8 mouse cellular contexts compared by ENCODE assay signal in genomic region chr3:40800373-40800823, GRCm38 (mm10). TPM values are rescaled to one million over a fixed set of nuclear protein-coding genes. Genes with fewer than 3 reads are reported as not detected.
DNase-seq lines count a peak whose midpoint lies in the region; ATAC-seq and TF ChIP-seq lines count a peak whose summit lies in the region.

No protein-coding gene starts in this region.

- no peaks in the 10 kb centered on the region for H3K36me3 ChIP-seq in heart, adult 2 months (ENCODE audit: control insufficient read depth, insufficient read depth, low read length)
- H3K36me3 ChIP-seq in forebrain, embryonic 11.5 days (ENCODE audit: control insufficient read depth, insufficient read depth, low read length), result no peaks in the 10 kb centered on the region
- peaks cover 5% of the 10 kb centered on the region for H3K36me3 ChIP-seq in intestine, embryonic 15.5 days
- H3K36me3 ChIP-seq in liver, embryonic 14.5 days (replicated peaks; ENCODE audit: control insufficient read depth, insufficient read depth, low read depth), result peaks cover 22% of the 10 kb centered on the region
- no peaks in the 10 kb centered on the region for H3K36me3 ChIP-seq in neural tube, embryonic 14.5 days (ENCODE audit: control insufficient read depth, insufficient read depth, low read length)

- H3K9me3 ChIP-seq in forebrain, embryonic 11.5 days (ENCODE audit: control insufficient read depth, low read length), result no peaks in the 10 kb centered on the region
- H3K9me3 ChIP-seq in intestine, embryonic 15.5 days, result no peaks in the 10 kb centered on the region
- H3K9me3 ChIP-seq in liver, embryonic 14.5 days (ENCODE audit: control insufficient read depth, low read length), result no peaks in the 10 kb centered on the region
- no peaks in the 10 kb centered on the region for H3K9me3 ChIP-seq in neural tube, embryonic 14.5 days (ENCODE audit: control insufficient read depth, low read length)

- intact Hi-C loops in heart, adult 2 months (cut with DNase I), result no loop called here

- H3K79me2 ChIP-seq in heart, adult 2 months (replicated peaks; ENCODE audit: control insufficient read depth, insufficient read depth, low read length), result no peaks in the 10 kb centered on the region

- peak overlapping the region; percentile 90 for H3K4me3 ChIP-seq in heart, adult 2 months
- H3K4me3 ChIP-seq in forebrain, embryonic 11.5 days (ENCODE audit: low read depth, low read length), result peak overlapping the region; percentile 91
- peak overlapping the region; percentile 93 for H3K4me3 ChIP-seq in intestine, embryonic 15.5 days (replicated peaks)
- peak overlapping the region; percentile 86 to 91 for H3K4me3 ChIP-seq in liver, embryonic 14.5 days (ENCODE audit: insufficient read depth in 1 of 2, low read depth in 2 of 2, low read length in 2 of 2)
- H3K4me3 ChIP-seq in neural tube, embryonic 14.5 days (ENCODE audit: low read depth, low read length), result peak overlapping the region; percentile 86

- ATAC-seq in activated CD4-positive, CD25-positive, alpha-beta regulatory T cell, adult 4 months, result peak; percentile 30
- ATAC-seq in forebrain, embryonic 11.5 days (replicated peaks; ENCODE audit: low FRiP score), result peak; percentile 74
- ATAC-seq in intestine, embryonic 15.5 days, result peak; percentile 87
- ATAC-seq in liver, embryonic 14.5 days (ENCODE audit: insufficient read depth), result peak; percentile 82
- ATAC-seq in neural tube, embryonic 14.5 days (ENCODE audit: low read depth), result peak; percentile 84

- no peaks in the 10 kb centered on the region for H3K4me1 ChIP-seq in heart, adult 2 months (ENCODE audit: control insufficient read depth, insufficient read depth, low read length)
- H3K4me1 ChIP-seq in forebrain, embryonic 11.5 days (replicated peaks; ENCODE audit: control insufficient read depth, insufficient read depth, low read length), result peaks cover 8% of the 10 kb centered on the region
- H3K4me1 ChIP-seq in intestine, embryonic 15.5 days (replicated peaks), result no peaks in the 10 kb centered on the region; the same call in 1 of the 2 replicates
- H3K4me1 ChIP-seq in liver, embryonic 14.5 days (replicated peaks; ENCODE audit: control insufficient read depth in 2 of 2, insufficient read depth in 2 of 2, low read length in 1 of 2), result peaks cover 7 to 15% of the 10 kb centered on the region in 2 experiments
- H3K4me1 ChIP-seq in neural tube, embryonic 14.5 days (ENCODE audit: control insufficient read depth, insufficient read depth, low read length), result no peaks in the 10 kb centered on the region; the same call in 1 of the 2 replicates

- no peak overlapping the region for H3K27ac ChIP-seq in heart, adult 2 months
- peak overlapping the region; percentile 62; the same call in 1 of the 2 replicates for H3K27ac ChIP-seq in forebrain, embryonic 11.5 days (ENCODE audit: low read depth, low read length)
- peak overlapping the region; percentile 85 for H3K27ac ChIP-seq in intestine, embryonic 15.5 days
- H3K27ac ChIP-seq in liver, embryonic 14.5 days, result peak overlapping the region; percentile 58
- H3K27ac ChIP-seq in neural tube, embryonic 14.5 days (ENCODE audit: low read depth, low read length), result no peak overlapping the region

- no peak for DNase-seq in heart, adult 2 months
- no peak for DNase-seq in heart, adult 18-20 months
- DNase-seq in forebrain, embryonic 11.5 days (ENCODE audit: low spot score), result peak; percentile 78
- DNase-seq in liver, embryonic 14.5 days (ENCODE audit: low read depth in 3 of 3, low spot score in 3 of 3), result peak; percentile 45 to 55 (median 45)
- DNase-seq in thymus, postnatal 0 days (ENCODE audit: low spot score), result peak; percentile 49

- TF ChIP-seq EP300 in heart, adult 2 months (IDR thresholded peaks at IDR 0.05; ENCODE audit: insufficient read depth, low read depth, low read length), result no peak
- no peak for TF ChIP-seq EP300 in liver, embryonic 14.5 days (IDR thresholded peaks at IDR 0.05; ENCODE audit: low read depth)

- H3K9ac ChIP-seq in heart, adult 2 months (ENCODE audit: low read depth, low read length), result peak overlapping the region; percentile 69
- peak overlapping the region; percentile 90 for H3K9ac ChIP-seq in forebrain, embryonic 11.5 days (ENCODE audit: low read length)
- peak overlapping the region; percentile 86 for H3K9ac ChIP-seq in intestine, embryonic 15.5 days
- H3K9ac ChIP-seq in liver, embryonic 14.5 days (replicated peaks), result peak overlapping the region; percentile 86
- H3K9ac ChIP-seq in neural tube, embryonic 14.5 days (replicated peaks; ENCODE audit: low read depth, low read length), result peak overlapping the region; percentile 58

- WGBS in heart, adult 2 months, result under 1% methylated on average over 33 of the region's 37 CpGs
- WGBS in forebrain, embryonic 11.5 days, result 1% methylated on average over 37 of the region's 37 CpGs
- 0% methylated on average over 28 of the region's 37 CpGs for WGBS in intestine, embryonic 15.5 days
- under 1% methylated on average over 30 of the region's 37 CpGs for WGBS in liver, embryonic 14.5 days (ENCODE audit: insufficient replicate concordance)
- 0% methylated on average over 35 of the region's 37 CpGs for WGBS in neural tube, embryonic 14.5 days

- H3K27me3 ChIP-seq in heart, adult 2 months (ENCODE audit: control insufficient read depth, insufficient read depth, low read length), result no peaks in the 10 kb centered on the region
- H3K27me3 ChIP-seq in forebrain, embryonic 11.5 days (ENCODE audit: control insufficient read depth, insufficient read depth, low read length), result no peaks in the 10 kb centered on the region
- H3K27me3 ChIP-seq in intestine, embryonic 15.5 days (replicated peaks), result no peaks in the 10 kb centered on the region
- H3K27me3 ChIP-seq in liver, embryonic 14.5 days (ENCODE audit: control insufficient read depth, insufficient read depth, low read length), result no peaks in the 10 kb centered on the region
- no peaks in the 10 kb centered on the region for H3K27me3 ChIP-seq in neural tube, embryonic 14.5 days (ENCODE audit: control insufficient read depth, insufficient read depth, low read length)

- no peak for TF ChIP-seq POLR2A in heart, adult 2 months (IDR thresholded peaks at IDR 0.05; ENCODE audit: insufficient read depth, low read depth, low read length)

- peak overlapping the region; percentile 60 for H3K4me2 ChIP-seq in forebrain, embryonic 11.5 days (ENCODE audit: low read depth, low read length, severe bottlenecking)
- H3K4me2 ChIP-seq in intestine, embryonic 15.5 days (replicated peaks), result peak overlapping the region; percentile 90
- H3K4me2 ChIP-seq in liver, embryonic 14.5 days (ENCODE audit: low read depth), result peak overlapping the region; percentile 82
- H3K4me2 ChIP-seq in neural tube, embryonic 14.5 days (ENCODE audit: low read depth, low read length), result peak overlapping the region; percentile 94

- no peak for TF ChIP-seq CTCF in heart, adult 2 months (IDR thresholded peaks at IDR 0.05)
- no peak for TF ChIP-seq CTCF in liver, embryonic 14.5 days (IDR thresholded peaks at IDR 0.05; ENCODE audit: low read depth)

RNA-seq across cellular contexts. Expression of gene Plk4, which starts 0.6 kb away (rescaled TPM):
- total RNA-seq in heart, adult 2 months (2021), result 1 to 10 TPM; 1.1 to 1.5 TPM
- 1.5 TPM in 2 replicates for polyA plus RNA-seq in heart, adult 2 months (2012; rRNA removed)
- total RNA-seq in heart, adult 18-20 months (2021), result 1 to 10 TPM in 1 of 2 experiments, under 1 TPM in 1; 0.84 to 2.5 TPM
- 10 to 100 TPM; 13.0 to 14.1 TPM for polyA plus RNA-seq in activated CD4-positive, CD25-positive, alpha-beta regulatory T cell, adult 4 months (2017; shearing (Covaris generic))
- polyA plus RNA-seq in forebrain, embryonic 11.5 days (2014; fragmentation: Nextera tagmentation; extraction: Ambion mirVana), result 83.7 and 92.1 TPM in 2 replicates
- 40.0 and 44.5 TPM in 2 replicates for polyA plus RNA-seq in intestine, embryonic 15.5 days (2015; fragmentation: Nextera tagmentation; extraction: Ambion mirVana)
- polyA plus RNA-seq in liver, embryonic 14.5 days (2012; rRNA removed), result 16.6 and 22.1 TPM in 2 replicates
- 36.7 and 38.3 TPM in 2 replicates for polyA plus RNA-seq in liver, embryonic 14.5 days (2014; fragmentation: Nextera tagmentation; extraction: Ambion mirVana)
- polyA plus RNA-seq in neural tube, embryonic 14.5 days (2014; fragmentation: Nextera tagmentation; extraction: Ambion mirVana), result 11.0 and 11.8 TPM in 2 replicates
- polyA plus RNA-seq in thymus, postnatal 0 days (2015; fragmentation: Nextera tagmentation; extraction: Ambion mirVana), result 45.6 and 50.8 TPM in 2 replicates

RNA-seq across cellular contexts. Expression of gene Mfsd8, which starts 46.3 kb away (rescaled TPM):
- 10 to 100 TPM; 16.1 to 18.9 TPM for total RNA-seq in heart, adult 2 months (2021)
- 4.9 and 12.6 TPM in 2 replicates for polyA plus RNA-seq in heart, adult 2 months (2012; rRNA removed)
- total RNA-seq in heart, adult 18-20 months (2021), result 10 to 100 TPM; 19.7 to 21.7 TPM
- polyA plus RNA-seq in activated CD4-positive, CD25-positive, alpha-beta regulatory T cell, adult 4 months (2017; shearing (Covaris generic)), result 10 to 100 TPM; 12.7 to 16.5 TPM
- polyA plus RNA-seq in forebrain, embryonic 11.5 days (2014; fragmentation: Nextera tagmentation; extraction: Ambion mirVana), result 8.3 and 8.5 TPM in 2 replicates
- 5.2 and 6.1 TPM in 2 replicates for polyA plus RNA-seq in intestine, embryonic 15.5 days (2015; fragmentation: Nextera tagmentation; extraction: Ambion mirVana)
- 1.7 and 2.5 TPM in 2 replicates for polyA plus RNA-seq in liver, embryonic 14.5 days (2012; rRNA removed)
- polyA plus RNA-seq in liver, embryonic 14.5 days (2014; fragmentation: Nextera tagmentation; extraction: Ambion mirVana), result 3.7 and 4.3 TPM in 2 replicates
- polyA plus RNA-seq in neural tube, embryonic 14.5 days (2014; fragmentation: Nextera tagmentation; extraction: Ambion mirVana), result 14.4 and 14.9 TPM in 2 replicates
- polyA plus RNA-seq in thymus, postnatal 0 days (2015; fragmentation: Nextera tagmentation; extraction: Ambion mirVana), result 11.6 and 11.7 TPM in 2 replicates

RNA-seq across cellular contexts. Expression of gene Abhd18, which starts 46.4 kb away (rescaled TPM):
- total RNA-seq in heart, adult 2 months (2021), result 10 to 100 TPM; 73.8 to 93.5 TPM
- polyA plus RNA-seq in heart, adult 2 months (2012; rRNA removed), result 14.6 and 37.3 TPM in 2 replicates
- total RNA-seq in heart, adult 18-20 months (2021), result 10 to 100 TPM; 66.7 to 77.1 TPM
- polyA plus RNA-seq in activated CD4-positive, CD25-positive, alpha-beta regulatory T cell, adult 4 months (2017; shearing (Covaris generic)), result 10 to 100 TPM; 14.3 to 15.8 TPM
- polyA plus RNA-seq in forebrain, embryonic 11.5 days (2014; fragmentation: Nextera tagmentation; extraction: Ambion mirVana), result 6.1 and 8.4 TPM in 2 replicates
- 8.1 and 8.9 TPM in 2 replicates for polyA plus RNA-seq in intestine, embryonic 15.5 days (2015; fragmentation: Nextera tagmentation; extraction: Ambion mirVana)
- 1.5 and 2.1 TPM in 2 replicates for polyA plus RNA-seq in liver, embryonic 14.5 days (2012; rRNA removed)
- polyA plus RNA-seq in liver, embryonic 14.5 days (2014; fragmentation: Nextera tagmentation; extraction: Ambion mirVana), result 2.2 and 2.4 TPM in 2 replicates
- 14.0 and 22.0 TPM in 2 replicates for polyA plus RNA-seq in neural tube, embryonic 14.5 days (2014; fragmentation: Nextera tagmentation; extraction: Ambion mirVana)
- polyA plus RNA-seq in thymus, postnatal 0 days (2015; fragmentation: Nextera tagmentation; extraction: Ambion mirVana), result 8.5 and 12.5 TPM in 2 replicates

RNA-seq across cellular contexts. Expression of gene Hspa4l, which starts 56.1 kb away (rescaled TPM):
- total RNA-seq in heart, adult 2 months (2021), result 10 to 100 TPM; 52.9 to 55.4 TPM
- polyA plus RNA-seq in heart, adult 2 months (2012; rRNA removed), result 6.8 and 11.9 TPM in 2 replicates
- 10 to 100 TPM; 56.5 to 63.3 TPM for total RNA-seq in heart, adult 18-20 months (2021)
- polyA plus RNA-seq in activated CD4-positive, CD25-positive, alpha-beta regulatory T cell, adult 4 months (2017; shearing (Covaris generic)), result 10 to 100 TPM; 24.8 to 28.5 TPM
- polyA plus RNA-seq in forebrain, embryonic 11.5 days (2014; fragmentation: Nextera tagmentation; extraction: Ambion mirVana), result 55.1 and 58.4 TPM in 2 replicates
- polyA plus RNA-seq in intestine, embryonic 15.5 days (2015; fragmentation: Nextera tagmentation; extraction: Ambion mirVana), result 13.9 and 14.4 TPM in 2 replicates
- polyA plus RNA-seq in liver, embryonic 14.5 days (2012; rRNA removed), result 2.4 and 4.3 TPM in 2 replicates
- 15.7 and 18.4 TPM in 2 replicates for polyA plus RNA-seq in liver, embryonic 14.5 days (2014; fragmentation: Nextera tagmentation; extraction: Ambion mirVana)
- 51.9 and 56.9 TPM in 2 replicates for polyA plus RNA-seq in neural tube, embryonic 14.5 days (2014; fragmentation: Nextera tagmentation; extraction: Ambion mirVana)
- 22.8 and 25.9 TPM in 2 replicates for polyA plus RNA-seq in thymus, postnatal 0 days (2015; fragmentation: Nextera tagmentation; extraction: Ambion mirVana)

Comparison
In these comparisons a context has a peak if more than half of its experiments do, and no peak if none do; other contexts are left out.
1. DNase-seq: peak in forebrain, embryonic 11.5 days (single experiment), liver, embryonic 14.5 days (3 of 3) and thymus, postnatal 0 days (single experiment); none in heart, adult 2 months (0 of 2) and heart, adult 18-20 months (0 of 2).
2. H3K27ac ChIP-seq: peak in forebrain, embryonic 11.5 days (single experiment), intestine, embryonic 15.5 days (single experiment) and liver, embryonic 14.5 days (single experiment); none in heart, adult 2 months (single experiment) and neural tube, embryonic 14.5 days (single experiment).
3. ATAC-seq: peak in every context shown above with its lines; median percentile 87 in intestine, embryonic 15.5 days; 84 in neural tube, embryonic 14.5 days; 82 in liver, embryonic 14.5 days; 74 in forebrain, embryonic 11.5 days; 30 in activated CD4-positive, CD25-positive, alpha-beta regulatory T cell, adult 4 months.
4. Peak in every context shown above with its lines, with median percentiles within 50 percentile points of each other: H3K4me3 ChIP-seq, H3K9ac ChIP-seq and H3K4me2 ChIP-seq.